Mouse (Mus musculus): Measurements from ENCODE around the gene Zfp980.
"Not testable (repeated sequence)": the region's sequence is repeated elsewhere in the genome, so short reads cannot be mapped to it uniquely, and the experiment has no call there.

Zfp980 gene

GRCm38 (mm10) chr4:145670385-145670784 is at the start of gene Zfp980:
Gene Zfp980, plus strand, starts transcription at chr4:145670685.
- DNase-seq (ENCODE audit: low spot score in 2 of 2): not testable (repeated sequence)

- not testable (repeated sequence) for DNase-seq (ENCODE audit: low spot score in 2 of 2)
Observed at GRCm38 (mm10) chr4:145640416-145641185, 29.9 kb upstream of the Zfp980 start.

- DNase-seq (ENCODE audit: low spot score in 2 of 2): not testable (repeated sequence)
Observed at GRCm38 (mm10) chr4:145674286-145674780, 3.8 kb downstream of the Zfp980 start.

GRCm38 (mm10) chr4:145680217-145680616 is 9.7 kb downstream of the Zfp980 start:
- DNase-seq (ENCODE audit: low spot score in 2 of 2): peak in 1 of 2 experiments; percentile 5

- DNase-seq (ENCODE audit: low spot score in 2 of 2): not testable (repeated sequence)
Observed at GRCm38 (mm10) chr4:145680672-145681387, 10.3 kb downstream of the Zfp980 start.

GRCm38 (mm10) chr4:145682021-145682420 is 11.5 kb downstream of the Zfp980 start:
- DNase-seq (ENCODE audit: low spot score in 2 of 2): not testable (repeated sequence)

- DNase-seq (ENCODE audit: low spot score in 2 of 2): not testable (repeated sequence)
Observed at GRCm38 (mm10) chr4:145683024-145683766, 12.7 kb downstream of the Zfp980 start.

- DNase-seq (ENCODE audit: low spot score in 2 of 2): not testable (repeated sequence)
Observed at GRCm38 (mm10) chr4:145686061-145686460, 15.6 kb downstream of the Zfp980 start.

- peak in 1 of 2 experiments; percentile 2 for DNase-seq (ENCODE audit: low spot score in 2 of 2)
Observed at GRCm38 (mm10) chr4:145744935-145745644, 74.6 kb downstream of the Zfp980 start.

- DNase-seq (ENCODE audit: low spot score in 2 of 2): not testable (repeated sequence)
Observed at GRCm38 (mm10) chr4:145745645-145745991, 75.1 kb downstream of the Zfp980 start.
